ENCODE assay signal across 14 mouse cellular contexts in genomic region chr7:74510676-74511075, GRCm38 (mm10). TPM values are rescaled to one million over a fixed set of nuclear protein-coding genes. Genes with fewer than 3 reads are reported as not detected.
A peak's percentile ranks its signal among the peaks of the same experiment; 100 is the strongest.
DNase-seq lines count a peak whose midpoint lies in the region; ATAC-seq lines count a peak whose summit lies in the region.
"Had no signal": no experiment of that assay in that cellular context is flagged by ENCODE, and none has a peak within 500 bp of the region (broad histone marks: within the 10 kb centered on the region; RNA-seq: fewer than 3 reads in every experiment).

No protein-coding gene starts in this region.

- no peaks in the 10 kb centered on the region for H3K36me3 ChIP-seq in forebrain, embryonic 13.5 days (ENCODE audit: poor library complexity, severe bottlenecking)
- no peaks in the 10 kb centered on the region for H3K36me3 ChIP-seq in forebrain, embryonic 12.5 days (replicated peaks)

- peak; percentile 33; the same call in 1 of the 2 replicates for ATAC-seq in forebrain, embryonic 13.5 days
- ATAC-seq in forebrain, embryonic 12.5 days (ENCODE audit: low FRiP score) = no peak

- peaks cover 43% of the 10 kb centered on the region for H3K27me3 ChIP-seq in forebrain, embryonic 13.5 days
- H3K27me3 ChIP-seq in forebrain, embryonic 12.5 days = peaks cover 53% of the 10 kb centered on the region

- H3K4me1 ChIP-seq in forebrain, embryonic 13.5 days = peaks cover 7% of the 10 kb centered on the region
- peaks cover 16% of the 10 kb centered on the region; the same call in 1 of the 2 replicates for H3K4me1 ChIP-seq in forebrain, embryonic 12.5 days

- H3K27ac ChIP-seq in forebrain, embryonic 13.5 days = no peak overlapping the region
- H3K27ac ChIP-seq in forebrain, embryonic 12.5 days = no peak overlapping the region
- H3K27ac ChIP-seq: macrophage had no signal

- no peak overlapping the region for H3K4me3 ChIP-seq in forebrain, embryonic 13.5 days
- H3K4me3 ChIP-seq in forebrain, embryonic 12.5 days (replicated peaks) = no peak overlapping the region
- H3K4me3 ChIP-seq: myocyte had no signal

- intact Hi-C loops in heart, postnatal 36 days (cut with DNase I) = loop anchor here (5.0 kb wide), 1 partner anchor 42 kb away; the partner anchor contains the start of gene Slco3a1

- no peak overlapping the region for H3K4me2 ChIP-seq in forebrain, embryonic 13.5 days
- H3K4me2 ChIP-seq in forebrain, embryonic 12.5 days = no peak overlapping the region

- DNase-seq in ovary, adult 18-20 months (ENCODE audit: low spot score) = peak; percentile 23
- DNase-seq in ovary, postnatal 10 days (ENCODE audit: low spot score) = no peak
- peak; percentile 43 to 44 for DNase-seq in heart, postnatal 36 days
- DNase-seq in skeletal muscle tissue, adult 2 months (ENCODE audit: low read depth, low spot score) = peak; percentile 56
- no peak for DNase-seq in thymus, postnatal 14 days
- DNase-seq in urinary bladder, postnatal 10 days (ENCODE audit: low spot score) = no peak
- DNase-seq: cerebellum, adult 8-10 months; gastrocnemius, postnatal 36 days; kidney, adult 2 months; thymus, postnatal 36 days had no signal

- H3K9me3 ChIP-seq in forebrain, embryonic 13.5 days (replicated peaks) = no peaks in the 10 kb centered on the region
- no peaks in the 10 kb centered on the region for H3K9me3 ChIP-seq in forebrain, embryonic 12.5 days

- H3K9ac ChIP-seq in forebrain, embryonic 13.5 days = no peak overlapping the region
- no peak overlapping the region for H3K9ac ChIP-seq in forebrain, embryonic 12.5 days

- 80% methylated on average over 1 of the region's 1 CpGs for WGBS in forebrain, embryonic 13.5 days
- WGBS in forebrain, embryonic 12.5 days = 79% methylated on average over 1 of the region's 1 CpGs

RNA-seq across cellular contexts. Expression of gene Slco3a1, which starts 43.9 kb away (rescaled TPM):
- 14.0 and 16.5 TPM in 2 replicates for polyA plus RNA-seq in forebrain, embryonic 13.5 days (2015; fragmentation: Nextera tagmentation; extraction: Ambion mirVana)
- 12.0 and 13.7 TPM in 2 replicates for polyA plus RNA-seq in forebrain, embryonic 12.5 days (2016; fragmentation: Nextera tagmentation; extraction: Ambion mirVana)
- 100 to 1,000 TPM; 105 to 116 TPM for total RNA-seq in heart, postnatal 36 days (2021)

Comparison
In these comparisons a context has a peak if more than half of its experiments do, and no peak if none do; other contexts are left out.
1. DNase-seq: peak in ovary, adult 18-20 months (single experiment), heart, postnatal 36 days (2 of 2) and skeletal muscle tissue, adult 2 months (single experiment); none in ovary, postnatal 10 days (single experiment), thymus, postnatal 14 days (single experiment) and urinary bladder, postnatal 10 days (single experiment).